Mouse (Mus musculus) megakaryocyte, adult 5-6 weeks (primary cell): ENCODE measurements at regions not wholly inside any gene's neighbourhood (a gene's known extent, or its start where the extent isn't known, plus 50 kb on each side); places are given as distances from the start of the nearest gene placed in this dataset.

Source experiments
- ATAC-seq: 2 replicates; pipeline ENCODE4 v1.8.0; 2016; ENCODE audit warnings: mild to moderate bottlenecking, inconsistent platforms; ENCODE audit not compliant: poor library complexity, severe bottlenecking

DNA sequence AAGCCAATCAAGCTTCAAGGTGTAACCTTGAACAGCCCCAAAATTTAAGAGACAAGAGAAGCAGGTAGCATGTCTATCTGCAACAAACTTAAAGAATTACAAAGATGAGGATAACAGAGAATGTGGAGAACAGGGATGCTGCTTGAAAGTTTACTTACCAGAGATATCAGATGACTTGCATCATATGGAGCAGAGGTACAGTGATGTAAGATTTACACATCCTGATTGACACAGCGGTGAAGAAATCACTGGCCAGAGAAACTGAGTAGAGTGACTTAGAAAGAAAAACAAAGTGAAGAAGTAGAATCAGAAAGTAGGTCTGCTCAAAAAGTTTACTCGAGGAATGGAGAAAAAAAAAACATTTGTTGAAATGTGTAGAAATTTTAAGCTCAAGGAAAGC is 54.6 kb upstream of the 4930523C07Rik start:
- peak; percentile 77 for ATAC-seq

DNA sequence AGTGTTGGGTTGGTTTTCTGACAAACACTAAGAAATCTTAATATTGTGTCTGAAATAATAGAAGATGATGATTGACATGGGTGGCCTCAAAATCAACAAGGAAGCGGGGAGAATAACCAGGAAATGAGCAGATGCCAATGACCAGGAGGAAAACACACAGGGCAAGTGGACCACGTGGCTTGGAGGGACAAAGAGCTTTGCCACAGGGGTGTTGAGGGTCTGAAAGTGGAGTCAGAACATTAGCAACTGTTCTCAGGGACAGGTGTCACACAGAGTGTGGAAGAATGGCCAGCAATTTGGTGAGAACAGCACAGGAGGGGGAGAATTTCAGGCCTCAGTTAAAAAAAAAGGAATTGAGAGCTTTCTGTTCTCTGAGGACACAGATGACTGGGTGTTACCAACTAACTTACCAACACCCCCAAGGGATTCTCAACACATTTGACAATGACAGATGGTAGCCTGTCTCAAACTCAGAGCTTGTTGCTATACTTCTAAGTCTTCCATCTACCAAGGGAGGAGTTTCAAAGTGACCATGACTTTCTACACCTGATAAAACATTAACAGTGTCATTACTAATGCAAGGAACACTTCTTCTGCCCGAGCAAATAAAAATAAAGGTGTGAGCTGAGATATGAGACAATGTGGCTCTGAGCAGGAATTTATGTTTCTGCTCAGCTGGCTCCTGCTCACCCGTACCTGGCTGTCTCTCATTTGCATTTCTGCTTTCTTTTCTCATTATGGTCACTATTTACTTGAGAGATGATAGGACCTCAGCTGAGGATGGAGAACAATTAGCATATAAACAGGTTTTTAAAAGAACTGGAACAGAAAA is 52.2 kb upstream of the 4930523C07Rik start:
- peak; percentile 47 for ATAC-seq
